Mouse (Mus musculus): Measurements from ENCODE around the gene Olfr1154. TPM values are rescaled to one million over a fixed set of nuclear protein-coding genes. Genes with fewer than 3 reads are reported as not detected.

Olfr1154 gene
- polyA plus RNA-seq (2014; fragmentation: Illumina TruSeq; extraction: RNeasy Lipid Tissue Mini Kit (QIAGEN cat#74804); ENCODE audit: low read depth, low replicate concordance): not detected

DNA sequence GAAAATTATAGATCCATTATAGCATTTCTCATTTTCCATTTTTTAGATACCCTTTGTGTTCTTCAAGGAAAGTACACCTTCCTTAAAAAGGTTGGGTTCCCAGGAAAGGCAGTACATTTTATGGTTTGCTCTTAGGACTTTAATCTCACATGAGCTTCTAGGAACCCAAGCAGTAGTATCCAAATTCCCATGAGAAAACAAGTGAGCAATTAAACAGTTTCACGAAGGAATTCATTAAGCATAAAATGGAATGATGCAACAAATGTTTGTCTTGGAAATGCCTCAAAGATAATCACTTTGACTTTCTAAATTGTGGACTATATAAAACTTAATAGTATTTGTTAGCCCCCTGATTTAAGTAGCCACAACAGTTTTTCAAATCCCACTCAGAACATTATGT, at the start of gene Olfr1154:
TSS of gene Olfr1154 (minus strand) at position 101 of the 400 bp plus-strand sequence.

DNA sequence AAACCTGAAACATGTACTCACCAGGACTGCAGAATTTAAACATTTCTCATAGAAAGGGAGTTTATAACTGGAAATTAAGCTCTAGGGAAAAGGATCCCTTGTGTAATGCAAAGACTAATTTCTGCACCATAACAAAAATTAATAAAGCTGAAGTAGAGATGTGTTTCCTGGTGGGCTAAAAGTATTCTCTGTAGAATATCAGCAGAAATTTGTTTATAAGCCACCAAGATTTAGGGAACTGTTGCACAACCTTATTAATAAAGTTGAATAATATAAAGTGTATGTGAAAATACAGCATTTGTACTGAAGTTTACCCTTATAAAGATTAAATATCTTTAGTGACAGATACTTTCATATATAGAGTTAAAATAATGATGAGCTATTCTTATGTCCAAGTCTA, 48.0 kb upstream of the Olfr1154 start, which contains the start of gene Olfr1156:
TSS of gene Olfr1156 (minus strand) at position 101 of the 400 bp plus-strand sequence.

DNA sequence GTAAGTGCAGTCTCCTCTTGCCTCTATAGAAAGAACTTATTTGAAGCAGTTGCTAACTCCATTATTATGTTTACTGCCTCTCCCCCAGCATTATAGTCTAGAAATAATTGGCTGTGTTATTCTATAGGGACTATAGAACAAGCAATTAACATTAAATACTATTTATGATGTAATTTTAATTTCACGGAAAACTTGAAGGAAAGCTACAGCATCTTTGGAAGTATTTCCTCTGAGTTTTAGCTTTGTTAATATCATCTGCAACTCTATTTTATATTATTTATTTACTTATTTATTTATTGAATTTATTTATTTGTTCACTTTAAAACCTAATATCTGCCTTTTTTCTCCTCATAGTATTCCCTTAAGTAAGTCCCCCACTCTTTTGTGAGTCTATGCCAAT, 40.1 kb upstream of the Olfr1154 start, which contains the start of gene Olfr1155:
TSS of gene Olfr1155 (minus strand) at position 101 of the 400 bp plus-strand sequence.

DNA sequence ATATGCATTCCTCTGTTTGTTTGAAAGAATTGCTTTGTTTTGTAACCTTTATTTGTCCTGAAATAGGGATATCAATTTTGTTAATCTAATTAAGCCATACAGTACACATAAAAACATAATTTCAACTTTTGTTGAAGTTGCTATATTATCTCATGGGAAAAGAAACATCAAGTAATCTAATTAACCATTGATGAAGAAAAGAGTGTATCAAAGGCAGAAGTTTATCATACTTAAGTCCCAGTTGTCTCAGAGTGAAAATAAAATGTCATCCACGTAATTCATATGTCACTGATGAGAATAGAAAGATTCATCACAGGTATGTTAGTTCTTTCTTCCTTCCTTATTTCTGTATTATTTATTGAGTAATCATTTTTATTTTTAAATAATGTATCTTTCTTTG, 10.3 kb downstream of the Olfr1154 start, which contains the start of gene Olfr1153:
TSS of gene Olfr1153 (plus strand) at position 301 of the 400 bp plus-strand sequence.

DNA sequence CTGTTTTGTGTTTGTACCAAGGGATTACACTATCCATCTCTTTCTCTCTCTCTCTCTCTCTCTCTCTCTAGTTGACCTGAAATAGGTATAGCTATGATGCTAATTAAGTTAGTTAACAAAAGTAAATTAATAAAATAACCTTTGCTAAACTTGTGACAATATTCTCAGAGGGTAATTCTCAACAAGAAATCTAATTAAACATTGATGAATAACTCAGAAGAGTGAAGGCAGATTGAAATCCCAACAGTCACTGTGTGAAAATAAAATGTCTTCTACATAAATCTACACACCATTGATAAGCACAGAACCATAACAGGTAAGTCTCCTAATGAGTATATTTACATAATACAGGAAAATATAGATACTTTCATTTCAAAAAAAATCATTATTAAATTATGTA, 38.8 kb downstream of the Olfr1154 start, which contains the start of gene Olfr1152:
TSS of gene Olfr1152 (plus strand) at position 301 of the 400 bp plus-strand sequence.

DNA sequence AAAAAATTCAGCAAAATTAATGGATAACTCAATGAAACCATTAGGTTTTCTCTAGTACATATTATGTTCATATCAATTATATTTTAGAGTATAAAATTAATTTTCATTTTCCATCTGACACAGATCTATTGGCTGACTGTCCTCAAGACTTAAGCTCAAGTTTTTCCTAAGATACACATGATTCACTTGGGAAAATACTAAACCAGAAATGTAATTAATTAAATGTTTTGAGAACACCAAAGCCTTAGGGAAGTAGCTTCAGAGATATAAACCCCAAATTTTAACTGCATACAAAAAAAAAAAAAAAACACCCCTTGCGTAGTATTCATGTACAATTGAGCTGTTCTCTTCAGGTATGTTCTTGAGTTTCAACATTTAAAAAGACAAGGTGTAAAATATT, 49.4 kb downstream of the Olfr1154 start, which contains the start of gene Olfr1151:
TSS of gene Olfr1151 (plus strand) at position 301 of the 400 bp plus-strand sequence.

Other genes with a start within 250 kb of the Olfr1154 start
- not detected for gene Olfr1134, start 246.7 kb downstream of the Olfr1154 start, polyA plus RNA-seq (2014; fragmentation: Illumina TruSeq; extraction: RNeasy Lipid Tissue Mini Kit (QIAGEN cat#74804); ENCODE audit: low read depth, low replicate concordance)
- not detected for gene Olfr1135, start 231.5 kb downstream of the Olfr1154 start, polyA plus RNA-seq (2014; fragmentation: Illumina TruSeq; extraction: RNeasy Lipid Tissue Mini Kit (QIAGEN cat#74804); ENCODE audit: low read depth, low replicate concordance)
- gene Olfr1136, start 211.2 kb downstream of the Olfr1154 start, polyA plus RNA-seq (2014; fragmentation: Illumina TruSeq; extraction: RNeasy Lipid Tissue Mini Kit (QIAGEN cat#74804); ENCODE audit: low read depth, low replicate concordance): not detected
- gene Olfr1137, start 192.0 kb downstream of the Olfr1154 start, polyA plus RNA-seq (2014; fragmentation: Illumina TruSeq; extraction: RNeasy Lipid Tissue Mini Kit (QIAGEN cat#74804); ENCODE audit: low read depth, low replicate concordance): not detected
- gene Olfr1138, start 165.2 kb downstream of the Olfr1154 start, polyA plus RNA-seq (2014; fragmentation: Illumina TruSeq; extraction: RNeasy Lipid Tissue Mini Kit (QIAGEN cat#74804); ENCODE audit: low read depth, low replicate concordance): not detected
- not detected for gene Olfr1140, start 161.4 kb downstream of the Olfr1154 start, polyA plus RNA-seq (2014; fragmentation: Illumina TruSeq; extraction: RNeasy Lipid Tissue Mini Kit (QIAGEN cat#74804); ENCODE audit: low read depth, low replicate concordance)
- not detected for gene Olfr1141, start 151.2 kb downstream of the Olfr1154 start, polyA plus RNA-seq (2014; fragmentation: Illumina TruSeq; extraction: RNeasy Lipid Tissue Mini Kit (QIAGEN cat#74804); ENCODE audit: low read depth, low replicate concordance)
- not detected for gene Olfr152, start 125.7 kb downstream of the Olfr1154 start, polyA plus RNA-seq (2014; fragmentation: Illumina TruSeq; extraction: RNeasy Lipid Tissue Mini Kit (QIAGEN cat#74804); ENCODE audit: low read depth, low replicate concordance)
- not detected for gene Olfr1143, start 104.6 kb downstream of the Olfr1154 start, polyA plus RNA-seq (2014; fragmentation: Illumina TruSeq; extraction: RNeasy Lipid Tissue Mini Kit (QIAGEN cat#74804); ENCODE audit: low read depth, low replicate concordance)
- not detected for gene Olfr1145, start 95.3 kb downstream of the Olfr1154 start, polyA plus RNA-seq (2014; fragmentation: Illumina TruSeq; extraction: RNeasy Lipid Tissue Mini Kit (QIAGEN cat#74804); ENCODE audit: low read depth, low replicate concordance)
- not detected for gene Olfr1148, start 74.6 kb downstream of the Olfr1154 start, polyA plus RNA-seq (2014; fragmentation: Illumina TruSeq; extraction: RNeasy Lipid Tissue Mini Kit (QIAGEN cat#74804); ENCODE audit: low read depth, low replicate concordance)
- gene Olfr1150-ps1, start 61.2 kb downstream of the Olfr1154 start, polyA plus RNA-seq (2014; fragmentation: Illumina TruSeq; extraction: RNeasy Lipid Tissue Mini Kit (QIAGEN cat#74804); ENCODE audit: low read depth, low replicate concordance): not detected
- gene Olfr1151, start 49.3 kb downstream of the Olfr1154 start, polyA plus RNA-seq (2014; fragmentation: Illumina TruSeq; extraction: RNeasy Lipid Tissue Mini Kit (QIAGEN cat#74804); ENCODE audit: low read depth, low replicate concordance): not detected
- gene Olfr1152, start 38.7 kb downstream of the Olfr1154 start, polyA plus RNA-seq (2014; fragmentation: Illumina TruSeq; extraction: RNeasy Lipid Tissue Mini Kit (QIAGEN cat#74804); ENCODE audit: low read depth, low replicate concordance): not detected
- gene Olfr1153, start 10.2 kb downstream of the Olfr1154 start, polyA plus RNA-seq (2014; fragmentation: Illumina TruSeq; extraction: RNeasy Lipid Tissue Mini Kit (QIAGEN cat#74804); ENCODE audit: low read depth, low replicate concordance): not detected
- gene Olfr1155, start 40.0 kb upstream of the Olfr1154 start, polyA plus RNA-seq (2014; fragmentation: Illumina TruSeq; extraction: RNeasy Lipid Tissue Mini Kit (QIAGEN cat#74804); ENCODE audit: low read depth, low replicate concordance): not detected
- not detected for gene Olfr1156, start 47.9 kb upstream of the Olfr1154 start, polyA plus RNA-seq (2014; fragmentation: Illumina TruSeq; extraction: RNeasy Lipid Tissue Mini Kit (QIAGEN cat#74804); ENCODE audit: low read depth, low replicate concordance)
- gene Olfr1157, start 63.1 kb upstream of the Olfr1154 start, polyA plus RNA-seq (2014; fragmentation: Illumina TruSeq; extraction: RNeasy Lipid Tissue Mini Kit (QIAGEN cat#74804); ENCODE audit: low read depth, low replicate concordance): not detected
- not detected for gene Olfr74, start 69.5 kb upstream of the Olfr1154 start, polyA plus RNA-seq (2014; fragmentation: Illumina TruSeq; extraction: RNeasy Lipid Tissue Mini Kit (QIAGEN cat#74804); ENCODE audit: low read depth, low replicate concordance)
- gene Olfr1158, start 84.9 kb upstream of the Olfr1154 start, polyA plus RNA-seq (2014; fragmentation: Illumina TruSeq; extraction: RNeasy Lipid Tissue Mini Kit (QIAGEN cat#74804); ENCODE audit: low read depth, low replicate concordance): not detected
- gene Olfr1160, start 103.1 kb upstream of the Olfr1154 start, polyA plus RNA-seq (2014; fragmentation: Illumina TruSeq; extraction: RNeasy Lipid Tissue Mini Kit (QIAGEN cat#74804); ENCODE audit: low read depth, low replicate concordance): not detected
- gene Olfr1161, start 117.6 kb upstream of the Olfr1154 start, polyA plus RNA-seq (2014; fragmentation: Illumina TruSeq; extraction: RNeasy Lipid Tissue Mini Kit (QIAGEN cat#74804); ENCODE audit: low read depth, low replicate concordance): not detected
- not detected for gene Olfr73, start 132.5 kb upstream of the Olfr1154 start, polyA plus RNA-seq (2014; fragmentation: Illumina TruSeq; extraction: RNeasy Lipid Tissue Mini Kit (QIAGEN cat#74804); ENCODE audit: low read depth, low replicate concordance)
- not detected for gene Olfr1162, start 146.0 kb upstream of the Olfr1154 start, polyA plus RNA-seq (2014; fragmentation: Illumina TruSeq; extraction: RNeasy Lipid Tissue Mini Kit (QIAGEN cat#74804); ENCODE audit: low read depth, low replicate concordance)
- not detected for gene Olfr1163, start 166.7 kb upstream of the Olfr1154 start, polyA plus RNA-seq (2014; fragmentation: Illumina TruSeq; extraction: RNeasy Lipid Tissue Mini Kit (QIAGEN cat#74804); ENCODE audit: low read depth, low replicate concordance)
- not detected for gene Olfr1164, start 188.8 kb upstream of the Olfr1154 start, polyA plus RNA-seq (2014; fragmentation: Illumina TruSeq; extraction: RNeasy Lipid Tissue Mini Kit (QIAGEN cat#74804); ENCODE audit: low read depth, low replicate concordance)
- gene Olfr1166, start 223.1 kb upstream of the Olfr1154 start, polyA plus RNA-seq (2014; fragmentation: Illumina TruSeq; extraction: RNeasy Lipid Tissue Mini Kit (QIAGEN cat#74804); ENCODE audit: low read depth, low replicate concordance): not detected

All from kidney, adult 10 weeks (tissue).